Mouse (Mus musculus): ENCODE measurements at regions not wholly inside any gene's neighbourhood (a gene's known extent, or its start where the extent isn't known, plus 50 kb on each side); places are given as distances from the start of the nearest gene placed in this dataset.
"Not testable (repeated sequence)": the region's sequence is repeated elsewhere in the genome, so short reads cannot be mapped to it uniquely, and the experiment has no call there.

GRCm38 (mm10) chr5:3193592-3193991 lies 147.7 kb upstream of the Cdk6 start:
- not testable (repeated sequence) for DNase-seq (ENCODE audit: low spot score); H3K4me2 ChIP-seq (ENCODE audit: low read depth, low read length); ATAC-seq (ENCODE audit: insufficient read depth, low read depth); H3K27me3 ChIP-seq (ENCODE audit: control insufficient read depth, insufficient read depth, low read length); H3K36me3 ChIP-seq (replicated peaks; ENCODE audit: control insufficient read depth, insufficient read depth, low read length); H3K27ac ChIP-seq (ENCODE audit: low read depth); H3K9me3 ChIP-seq (replicated peaks; ENCODE audit: control insufficient read depth, low read length); H3K9ac ChIP-seq (replicated peaks; ENCODE audit: low read depth, low read length); H3K4me3 ChIP-seq (ENCODE audit: low read depth, low read length)
- WGBS, result 82% methylated on average over 13 of the region's 13 CpGs
- peaks cover 12% of the 10 kb centered on the region for H3K4me1 ChIP-seq (ENCODE audit: control insufficient read depth, insufficient read depth)

- 30% methylated on average over 16 of the region's 16 CpGs for WGBS
Measured at GRCm38 (mm10) chr5:3197952-3198841, 143.1 kb upstream of the Cdk6 start.

GRCm38 (mm10) chr5:3198869-3199550 lies 142.3 kb upstream of the Cdk6 start:
- Histone ChIP-seq H3K4me2 (ENCODE audit: low read depth, low read length) (peak overlapping the region; percentile 55), H3K4me1 (ENCODE audit: control insufficient read depth, insufficient read depth) (peaks cover 14% of the 10 kb centered on the region), H3K27ac (ENCODE audit: low read depth) (peak overlapping the region; percentile 81), H3K4me3 (ENCODE audit: low read depth, low read length) (peak overlapping the region; percentile 9; the same call in 1 of the 2 replicates), H3K9ac (replicated peaks; ENCODE audit: low read depth, low read length) (peak overlapping the region; percentile 42; the same call in 1 of the 2 replicates)
- 28% methylated on average over 7 of the region's 7 CpGs for WGBS
- not testable (repeated sequence) for H3K9me3 ChIP-seq (replicated peaks; ENCODE audit: control insufficient read depth, low read length); H3K36me3 ChIP-seq (replicated peaks; ENCODE audit: control insufficient read depth, insufficient read depth, low read length); H3K27me3 ChIP-seq (ENCODE audit: control insufficient read depth, insufficient read depth, low read length)
- ATAC-seq (ENCODE audit: insufficient read depth, low read depth) (peak; percentile 80), DNase-seq (ENCODE audit: low spot score) (peak; percentile 58)

More at GRCm38 (mm10) chr5:3197952-3198841, 143.1 kb upstream of the Cdk6 start:
- Histone ChIP-seq H3K4me1 (ENCODE audit: control insufficient read depth, insufficient read depth) (peaks cover 14% of the 10 kb centered on the region), H3K36me3 (replicated peaks; ENCODE audit: control insufficient read depth, insufficient read depth, low read length) (no peaks in the 10 kb centered on the region), H3K4me3 (ENCODE audit: low read depth, low read length) (peak overlapping the region; percentile 9; the same call in 1 of the 2 replicates), H3K9ac (replicated peaks; ENCODE audit: low read depth, low read length) (peak overlapping the region; percentile 42; the same call in 1 of the 2 replicates), H3K27me3 (ENCODE audit: control insufficient read depth, insufficient read depth, low read length) (no peaks in the 10 kb centered on the region), H3K27ac (ENCODE audit: low read depth) (peak overlapping the region; percentile 81), H3K4me2 (ENCODE audit: low read depth, low read length) (peak overlapping the region; percentile 55), H3K9me3 (replicated peaks; ENCODE audit: control insufficient read depth, low read length) (no peaks in the 10 kb centered on the region)
- DNase-seq (ENCODE audit: low spot score) (peak; percentile 73), ATAC-seq (ENCODE audit: insufficient read depth, low read depth) (peak; percentile 78)
- TF ChIP-seq CTCF (IDR thresholded peaks at IDR 0.05; ENCODE audit: low read depth), result no peak
- no peak for TF ChIP-seq EP300 (IDR thresholded peaks at IDR 0.05; ENCODE audit: low read depth)

GRCm38 (mm10) chr5:3206160-3206559 lies 135.1 kb upstream of the Cdk6 start:
- ATAC-seq (ENCODE audit: insufficient read depth, low read depth); H3K36me3 ChIP-seq (replicated peaks; ENCODE audit: control insufficient read depth, insufficient read depth, low read length); H3K4me2 ChIP-seq (ENCODE audit: low read depth, low read length); H3K4me3 ChIP-seq (ENCODE audit: low read depth, low read length); H3K9ac ChIP-seq (replicated peaks; ENCODE audit: low read depth, low read length); H3K27ac ChIP-seq (ENCODE audit: low read depth); H3K27me3 ChIP-seq (ENCODE audit: control insufficient read depth, insufficient read depth, low read length); H3K9me3 ChIP-seq (replicated peaks; ENCODE audit: control insufficient read depth, low read length); DNase-seq (ENCODE audit: low spot score); H3K4me1 ChIP-seq (ENCODE audit: control insufficient read depth, insufficient read depth): not testable (repeated sequence)
- 57% methylated on average over 5 of the region's 5 CpGs for WGBS

GRCm38 (mm10) chr5:3208293-3208692 lies 133.0 kb upstream of the Cdk6 start:
- H3K4me1 ChIP-seq (ENCODE audit: control insufficient read depth, insufficient read depth); H3K4me2 ChIP-seq (ENCODE audit: low read depth, low read length); H3K9ac ChIP-seq (replicated peaks; ENCODE audit: low read depth, low read length); DNase-seq (ENCODE audit: low spot score); H3K4me3 ChIP-seq (ENCODE audit: low read depth, low read length); H3K36me3 ChIP-seq (replicated peaks; ENCODE audit: control insufficient read depth, insufficient read depth, low read length); ATAC-seq (ENCODE audit: insufficient read depth, low read depth); H3K27ac ChIP-seq (ENCODE audit: low read depth); H3K9me3 ChIP-seq (replicated peaks; ENCODE audit: control insufficient read depth, low read length); H3K27me3 ChIP-seq (ENCODE audit: control insufficient read depth, insufficient read depth, low read length): not testable (repeated sequence)
- 73% methylated on average over 4 of the region's 4 CpGs for WGBS

All from heart, postnatal 0 days (tissue).